Mouse (Mus musculus): ENCODE data around the gene Dnaaf3.

- TF ChIP-seq CTCF (IDR thresholded peaks at IDR 0.05; ENCODE audit: control insufficient read depth, insufficient read depth, insufficient replicate concordance, low read depth, low read length), result peak; percentile 74; the same call in 1 of the 2 replicates
- no peak for TF ChIP-seq POLR2A (IDR thresholded peaks at IDR 0.05; ENCODE audit: control insufficient read depth, low read depth, low read length)
These were observed 24.3 kb upstream of the Dnaaf3 start for GRCm38 (mm10) chr7:4556256-4557166.
